Mouse (Mus musculus) embryonic facial prominence, embryonic 11.5 days (tissue): ENCODE measurements around the gene Pde1a. TPM values are rescaled to one million over a fixed set of nuclear protein-coding genes. Genes with fewer than 3 reads are reported as not detected.

ENCODE experiments used
- ATAC-seq: fragments of 200-750 bp; cut with Nextera tagmentation; replicated peaks from 2 replicates; pipeline ENCODE4 v1.8.0; 2017; ENCODE audit warnings: low read depth; ENCODE audit not compliant: insufficient number of reproducible peaks, low FRiP score, low TSS enrichment
- DNase-seq: peaks from one replicate; pipeline ENCODE4 v3.0.0-alpha.2; 2015; ENCODE audit warnings: low spot score
- H3K27ac ChIP-seq: fragments of 300-500 bp; sonication (generic); replicated peaks from 2 replicates; pipeline ENCODE4 v1.5.1; 2014; ENCODE audit warnings: mild to moderate bottlenecking, low read depth, low read length, control low read depth
- H3K27me3 ChIP-seq: fragments of 300-500 bp; sonication (generic); 2 replicates; pipeline ENCODE4 v1.6.1; 2014; ENCODE audit warnings: mild to moderate bottlenecking, low read length, moderate library complexity, mixed read lengths; ENCODE audit not compliant: control insufficient read depth, insufficient read depth
- H3K36me3 ChIP-seq: fragments of 300-500 bp; sonication (generic); replicated peaks from 2 replicates; pipeline ENCODE4 v1.6.1; 2014; ENCODE audit warnings: low read depth, mild to moderate bottlenecking, low read length, moderate library complexity, mixed read lengths; ENCODE audit not compliant: control insufficient read depth, insufficient read depth
- H3K4me1 ChIP-seq: fragments of 300-500 bp; sonication (generic); 2 replicates; pipeline ENCODE4 v1.6.1; 2014; ENCODE audit warnings: low read length, mixed read lengths; ENCODE audit not compliant: control insufficient read depth, insufficient read depth
- H3K4me2 ChIP-seq: fragments of 300-500 bp; sonication (generic); 2 replicates; pipeline ENCODE4 v1.6.1; 2014; ENCODE audit warnings: low read depth, mild to moderate bottlenecking, control low read depth, low read length, moderate library complexity
- H3K4me3 ChIP-seq: fragments of 300-500 bp; sonication (generic); 2 replicates; pipeline ENCODE4 v1.5.1; 2014; ENCODE audit warnings: low read depth, low read length, control low read depth
- H3K9ac ChIP-seq: fragments of 300-500 bp; sonication (generic); replicated peaks from 2 replicates; pipeline ENCODE4 v1.6.1; 2014; ENCODE audit warnings: mild to moderate bottlenecking, control low read depth, low read length
- H3K9me3 ChIP-seq: fragments of 300-500 bp; sonication (generic); replicated peaks from 2 replicates; pipeline ENCODE4 v1.6.1; 2016; ENCODE audit warnings: mild to moderate bottlenecking, low read length, inconsistent platforms, mixed read lengths; ENCODE audit not compliant: control insufficient read depth
- WGBS: fragments of 180-500 bp; shearing (Covaris S2); extraction: QIAGEN DNeasy Blood & Tissue Kit; methylation state at CpG from one replicate; pipeline ENCODE4 v1.1.7; 2014; 5-methylcytosine and 5-hydroxymethylcytosine counted together
- polyA plus RNA-seq: library from polyadenylated mRNA; unstranded; fragments of >200 nt; fragmentation: Nextera tagmentation; extraction: Ambion mirVana; gene quantifications from 2 replicates; pipeline ENCODE4 v1.2.1, GENCODE M21; 2014

Gene Pde1a
- polyA plus RNA-seq, 1 experiment from 2014 or later: 4.4 TPM

DNA sequence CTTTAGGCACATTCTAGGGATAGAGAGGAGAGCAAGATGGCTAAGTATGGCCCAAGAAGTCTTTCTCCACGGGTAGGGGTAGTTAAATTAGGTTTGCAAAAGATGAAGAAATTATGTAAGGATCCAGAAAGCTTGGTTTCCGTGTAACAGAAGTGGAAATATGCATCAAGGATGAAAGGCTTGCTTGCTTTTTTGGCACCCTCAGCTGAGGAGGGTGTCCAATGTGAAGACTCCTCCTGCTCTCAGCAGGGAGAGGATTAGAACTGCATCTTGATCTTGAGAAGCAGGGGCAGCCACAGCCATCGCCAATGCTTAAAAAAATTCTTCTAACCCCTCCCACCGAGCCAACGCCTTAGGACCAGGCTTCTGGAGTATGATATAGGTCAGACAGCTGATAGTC is 55.2 kb downstream of the Pde1a start:
- DNase-seq (no peak), ATAC-seq (no peak)
- H3K4me3 ChIP-seq: no peak overlapping the region
- no peaks in the 10 kb centered on the region for H3K27me3 ChIP-seq
- WGBS: 54% methylated on average over 5 of the region's 5 CpGs
- H3K4me2 ChIP-seq: no peak overlapping the region
- no peaks in the 10 kb centered on the region for H3K36me3 ChIP-seq
- H3K9ac ChIP-seq: no peak overlapping the region
- no peaks in the 10 kb centered on the region for H3K4me1 ChIP-seq
- H3K9me3 ChIP-seq: no peaks in the 10 kb centered on the region
- H3K27ac ChIP-seq: no peak overlapping the region

- Histone ChIP-seq H3K27me3 (no peaks in the 10 kb centered on the region), H3K4me1 (no peaks in the 10 kb centered on the region), H3K9ac (no peak overlapping the region), H3K4me2 (no peak overlapping the region), H3K27ac (no peak overlapping the region), H3K4me3 (no peak overlapping the region), H3K9me3 (no peaks in the 10 kb centered on the region), H3K36me3 (no peaks in the 10 kb centered on the region)
- WGBS: 65% methylated on average over 2 of the region's 2 CpGs
- ATAC-seq (no peak), DNase-seq (no peak)
Observed at GRCm38 (mm10) chr2:80073426-80073825, 55.8 kb downstream of the Pde1a start.

- no peak for ATAC-seq
- WGBS: 58% methylated on average over 3 of the region's 3 CpGs
- no peak overlapping the region for H3K9ac ChIP-seq
- no peaks in the 10 kb centered on the region for H3K4me1 ChIP-seq
- no peak for DNase-seq
- no peaks in the 10 kb centered on the region for H3K27me3 ChIP-seq
- H3K27ac ChIP-seq: no peak overlapping the region
- H3K9me3 ChIP-seq: no peaks in the 10 kb centered on the region
- H3K4me2 ChIP-seq: no peak overlapping the region
- H3K36me3 ChIP-seq: no peaks in the 10 kb centered on the region
- H3K4me3 ChIP-seq: no peak overlapping the region
Observed at GRCm38 (mm10) chr2:80069745-80070144, 59.5 kb downstream of the Pde1a start.

GRCm38 (mm10) chr2:80066449-80066848 is 62.8 kb downstream of the Pde1a start:
- H3K4me3 ChIP-seq: no peak overlapping the region
- H3K9ac ChIP-seq: no peak overlapping the region
- ATAC-seq (no peak), DNase-seq (no peak)
- no peaks in the 10 kb centered on the region for H3K27me3 ChIP-seq
- 72% methylated on average over 4 of the region's 4 CpGs for WGBS
- H3K9me3 ChIP-seq: no peaks in the 10 kb centered on the region
- H3K36me3 ChIP-seq: no peaks in the 10 kb centered on the region
- H3K4me1 ChIP-seq: no peaks in the 10 kb centered on the region
- no peak overlapping the region for H3K4me2 ChIP-seq
- no peak overlapping the region for H3K27ac ChIP-seq

DNA sequence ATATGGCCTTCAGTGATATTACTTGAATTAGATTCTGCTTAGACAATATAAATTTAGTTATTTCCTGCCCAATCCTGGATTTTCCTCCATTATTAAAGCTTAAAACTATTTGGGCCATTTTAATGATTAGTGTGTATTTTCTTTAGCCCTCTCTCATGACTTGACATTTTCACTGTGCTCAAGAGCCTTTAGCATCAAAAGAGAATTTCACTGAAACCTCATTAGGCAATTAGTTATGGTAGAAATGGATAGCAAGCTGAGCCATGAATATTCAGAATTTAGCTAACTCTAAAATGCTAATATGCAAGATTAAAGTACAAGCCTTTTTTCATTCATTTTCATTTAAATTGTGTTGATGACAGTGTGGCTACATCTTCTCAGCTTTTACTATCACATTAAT is 73.2 kb downstream of the Pde1a start:
- ATAC-seq: no peak
- no peak overlapping the region for H3K4me3 ChIP-seq
- no peak overlapping the region for H3K4me2 ChIP-seq

GRCm38 (mm10) chr2:80054042-80054441 is 75.2 kb downstream of the Pde1a start:
- WGBS: 80% methylated on average over 3 of the region's 3 CpGs
- no peak overlapping the region for H3K9ac ChIP-seq
- no peak overlapping the region for H3K4me3 ChIP-seq
- H3K4me1 ChIP-seq: no peaks in the 10 kb centered on the region
- no peak overlapping the region for H3K4me2 ChIP-seq
- H3K9me3 ChIP-seq: no peaks in the 10 kb centered on the region
- no peaks in the 10 kb centered on the region for H3K27me3 ChIP-seq
- DNase-seq (no peak), ATAC-seq (no peak)
- H3K27ac ChIP-seq: no peak overlapping the region
- no peaks in the 10 kb centered on the region for H3K36me3 ChIP-seq

More for the DNA sequence above, 73.2 kb downstream of the Pde1a start:
- no peaks in the 10 kb centered on the region for H3K9me3 ChIP-seq
- no peaks in the 10 kb centered on the region for H3K4me1 ChIP-seq
- no peak overlapping the region for H3K9ac ChIP-seq
- no peaks in the 10 kb centered on the region for H3K27me3 ChIP-seq
- no peaks in the 10 kb centered on the region for H3K36me3 ChIP-seq
- H3K27ac ChIP-seq: no peak overlapping the region
- no peak for DNase-seq

DNA sequence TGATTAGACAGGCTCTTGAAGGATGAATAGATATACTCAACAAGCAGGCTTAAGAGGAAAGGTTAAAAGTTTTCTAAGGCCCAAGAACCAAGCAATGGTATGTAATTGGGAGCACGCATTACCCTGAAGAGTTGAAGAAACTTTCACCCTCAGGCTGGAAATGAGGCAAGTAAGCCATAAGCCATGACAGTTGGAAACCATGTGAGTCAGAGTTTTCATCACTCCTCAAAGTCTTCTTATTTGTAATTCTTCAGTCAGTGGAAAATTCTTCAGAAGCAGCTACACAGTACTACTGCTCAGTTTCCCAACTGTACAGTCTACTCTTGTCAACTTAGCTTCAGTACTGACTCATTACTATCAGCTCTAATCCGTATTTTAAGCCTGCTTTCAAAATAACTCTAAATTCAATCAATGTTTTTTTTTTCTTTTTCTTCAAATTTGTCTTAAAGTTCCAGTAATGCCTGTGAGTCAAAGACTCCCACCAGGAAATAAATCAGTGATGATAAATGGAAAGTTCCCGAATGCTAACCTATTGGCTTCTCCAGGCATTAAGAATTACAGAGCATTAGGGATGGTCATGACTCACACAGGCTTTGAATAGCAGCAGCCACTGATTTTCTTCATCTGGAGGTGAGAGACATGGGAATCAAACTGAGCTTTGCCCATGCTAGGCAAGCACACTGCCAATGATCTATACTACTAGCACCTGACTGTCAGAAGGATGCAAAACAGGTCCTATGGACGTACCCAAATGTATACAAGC is 82.3 kb downstream of the Pde1a start:
- Histone ChIP-seq H3K36me3 (no peaks in the 10 kb centered on the region), H3K9me3 (no peaks in the 10 kb centered on the region), H3K4me1 (no peaks in the 10 kb centered on the region), H3K27me3 (no peaks in the 10 kb centered on the region), H3K4me2 (no peak overlapping the region), H3K27ac (no peak overlapping the region), H3K4me3 (no peak overlapping the region), H3K9ac (no peak overlapping the region)
- DNase-seq (no peak), ATAC-seq (no peak)
- WGBS: 90% methylated on average over 4 of the region's 4 CpGs

- H3K9me3 ChIP-seq: no peaks in the 10 kb centered on the region
- H3K36me3 ChIP-seq: no peaks in the 10 kb centered on the region
- ATAC-seq (no peak), DNase-seq (no peak)
- no peaks in the 10 kb centered on the region for H3K4me1 ChIP-seq
- H3K4me3 ChIP-seq: no peak overlapping the region
- no peaks in the 10 kb centered on the region for H3K27me3 ChIP-seq
- H3K4me2 ChIP-seq: no peak overlapping the region
- H3K27ac ChIP-seq: no peak overlapping the region
- no peak overlapping the region for H3K9ac ChIP-seq
- WGBS: 57% methylated on average over 10 of the region's 10 CpGs
Observed at GRCm38 (mm10) chr2:80038642-80039445, 90.4 kb downstream of the Pde1a start.
